Mouse (Mus musculus) spleen, adult 18-20 months (tissue): ENCODE measurements around the gene Slc27a5.

ENCODE experiments used
- DNase-seq, 2 experiments: peaks; one replicate each; pipeline ENCODE4 v3.0.0; 2022; ENCODE audit warnings: mixed read lengths in 2 of 2

The Slc27a5 gene

DNA sequence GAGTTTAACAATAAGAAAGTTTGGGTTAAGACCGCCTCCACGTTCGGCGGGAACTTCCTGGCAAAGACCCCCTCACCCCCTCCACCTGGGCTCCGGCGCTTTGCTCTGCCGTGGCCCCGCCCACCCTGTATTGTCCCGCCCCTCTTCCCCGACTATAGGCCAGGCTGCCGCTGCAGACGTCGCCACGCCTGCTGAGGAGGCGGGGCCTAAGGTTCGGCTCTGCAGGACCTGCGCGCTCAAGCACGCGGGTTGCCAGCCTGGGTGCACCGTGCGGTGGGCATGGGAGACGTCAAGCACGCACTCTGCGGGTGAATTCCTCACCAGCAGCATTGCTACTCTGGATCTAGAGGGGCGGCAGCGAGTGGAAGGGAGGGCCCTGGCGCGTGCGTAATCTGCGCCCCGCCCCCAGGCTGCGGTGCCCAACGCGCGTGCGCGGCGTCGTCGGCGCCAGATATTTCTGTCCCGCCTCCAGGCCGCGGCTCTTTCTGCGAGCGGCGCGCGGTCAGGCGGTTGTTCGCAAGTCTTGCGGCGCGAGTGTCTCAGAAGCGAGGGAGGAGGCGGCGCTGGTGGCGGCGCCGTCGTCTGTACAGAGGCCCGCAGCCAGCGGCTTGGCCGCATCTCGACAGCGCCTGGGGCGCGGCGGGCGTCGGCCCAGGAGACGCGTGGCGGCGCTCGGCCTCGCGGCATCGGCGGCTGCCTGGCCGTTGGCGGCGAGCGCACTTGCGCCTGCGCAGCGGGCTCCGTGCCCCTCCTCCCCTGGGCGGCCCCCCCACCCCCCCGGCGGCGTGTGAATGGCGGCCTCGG lies 26.1 kb upstream of the Slc27a5 start:
- peak; percentile 90 to 97 for DNase-seq

DNA sequence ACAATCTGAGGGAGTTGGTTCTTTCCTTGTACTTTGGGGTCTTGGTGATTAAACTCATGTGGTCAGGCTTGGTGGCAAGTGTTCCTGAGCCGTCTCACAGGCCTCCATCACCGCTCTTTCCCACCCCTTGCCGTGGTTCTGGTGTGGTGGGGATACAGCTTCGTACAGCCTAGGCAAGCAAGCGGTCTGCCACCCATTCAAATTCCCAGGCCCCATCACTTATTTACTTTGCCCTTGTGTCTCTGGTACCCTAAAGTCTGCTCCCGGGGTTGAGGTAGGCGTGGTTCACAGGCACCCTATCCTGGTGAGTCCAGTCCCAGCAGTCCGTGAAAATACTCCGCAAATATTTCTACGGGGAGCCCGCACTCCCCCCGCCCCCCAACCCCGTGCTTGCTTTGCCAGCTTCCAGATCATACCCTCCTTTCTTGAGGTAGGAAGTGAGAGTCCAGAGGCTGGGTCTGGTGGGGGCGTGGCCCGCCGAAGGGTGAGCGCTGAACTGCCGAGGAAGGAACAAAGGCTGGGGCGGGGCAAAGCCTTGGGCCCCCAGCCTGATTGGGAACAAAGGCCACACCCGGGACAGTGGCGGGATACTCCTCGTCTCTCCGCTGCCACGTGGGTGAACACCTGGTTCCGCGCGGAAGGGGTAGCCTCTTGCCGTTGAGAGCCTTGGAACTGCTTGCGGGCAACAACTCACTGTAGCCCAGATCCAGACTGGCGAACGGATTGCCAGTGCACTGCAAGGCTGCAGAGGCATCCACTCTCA lies 25.0 kb upstream of the Slc27a5 start:
- DNase-seq: peak; percentile 70 to 76

DNA sequence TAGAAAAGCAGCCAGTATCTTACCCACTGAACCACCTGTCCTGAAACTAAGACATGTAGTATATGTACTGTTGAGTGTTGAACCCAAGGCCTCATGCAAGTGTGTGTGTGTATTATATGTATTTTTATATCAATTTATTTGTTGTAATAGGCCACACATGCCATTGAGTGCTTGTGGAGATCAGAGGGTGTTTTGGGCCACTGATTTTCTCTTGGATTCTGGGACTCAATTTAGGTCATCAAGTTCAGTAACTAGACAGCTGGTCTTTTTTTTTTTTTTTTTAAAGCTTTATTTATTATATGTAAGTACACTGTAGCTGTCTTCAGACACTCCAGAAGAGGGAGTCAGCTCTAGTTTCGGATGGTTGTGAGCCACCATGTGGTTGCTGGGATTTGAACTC lies 17.2 kb upstream of the Slc27a5 start:
- DNase-seq: no peak

DNA sequence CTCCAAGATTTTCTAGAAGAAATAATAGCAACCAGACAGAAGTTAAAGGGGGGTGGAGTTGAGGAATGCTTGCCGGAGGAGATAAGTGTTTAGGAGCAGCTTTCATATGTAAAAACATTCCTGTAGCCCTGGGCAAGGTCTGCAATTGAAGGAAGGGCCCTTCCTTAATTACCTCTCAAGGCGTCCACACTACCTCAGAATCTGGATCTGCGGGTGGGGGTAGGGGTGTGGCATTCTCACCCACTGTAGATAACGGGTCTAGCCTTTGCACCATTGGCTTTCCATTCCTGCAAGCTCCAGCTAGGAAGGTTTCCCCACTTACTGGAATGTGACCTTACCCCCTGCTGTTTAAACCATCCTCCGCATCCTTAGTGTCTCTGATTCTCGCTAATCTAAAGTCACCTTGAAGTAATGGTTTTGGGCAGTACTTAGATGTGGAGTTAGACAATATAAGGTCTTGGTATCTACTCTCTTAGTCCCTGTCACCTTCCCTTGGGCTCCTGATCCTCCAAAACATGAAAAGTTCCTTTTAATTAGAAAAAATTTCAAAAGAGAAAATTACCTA lies 16.4 kb upstream of the Slc27a5 start:
- DNase-seq: no peak

DNA sequence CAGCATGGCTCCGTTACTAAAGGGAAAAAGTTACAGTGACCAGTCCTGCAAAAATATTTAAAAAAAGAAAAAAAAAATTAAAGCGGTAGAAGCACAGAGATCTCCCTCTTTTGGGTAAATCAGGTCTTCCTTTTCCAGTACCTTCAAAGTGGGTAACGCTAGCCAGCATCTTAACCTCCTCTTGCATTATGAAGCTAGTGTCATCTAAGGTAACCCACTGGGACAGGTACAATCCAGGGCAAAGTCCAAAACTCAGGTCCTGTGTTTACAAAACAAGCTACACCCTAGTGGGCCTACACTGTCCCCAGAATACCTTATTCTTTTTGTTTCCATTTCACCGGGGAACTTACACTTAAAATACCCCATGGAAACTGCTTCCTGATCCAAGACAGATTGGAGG lies 15.7 kb upstream of the Slc27a5 start:
- no peak for DNase-seq

DNA sequence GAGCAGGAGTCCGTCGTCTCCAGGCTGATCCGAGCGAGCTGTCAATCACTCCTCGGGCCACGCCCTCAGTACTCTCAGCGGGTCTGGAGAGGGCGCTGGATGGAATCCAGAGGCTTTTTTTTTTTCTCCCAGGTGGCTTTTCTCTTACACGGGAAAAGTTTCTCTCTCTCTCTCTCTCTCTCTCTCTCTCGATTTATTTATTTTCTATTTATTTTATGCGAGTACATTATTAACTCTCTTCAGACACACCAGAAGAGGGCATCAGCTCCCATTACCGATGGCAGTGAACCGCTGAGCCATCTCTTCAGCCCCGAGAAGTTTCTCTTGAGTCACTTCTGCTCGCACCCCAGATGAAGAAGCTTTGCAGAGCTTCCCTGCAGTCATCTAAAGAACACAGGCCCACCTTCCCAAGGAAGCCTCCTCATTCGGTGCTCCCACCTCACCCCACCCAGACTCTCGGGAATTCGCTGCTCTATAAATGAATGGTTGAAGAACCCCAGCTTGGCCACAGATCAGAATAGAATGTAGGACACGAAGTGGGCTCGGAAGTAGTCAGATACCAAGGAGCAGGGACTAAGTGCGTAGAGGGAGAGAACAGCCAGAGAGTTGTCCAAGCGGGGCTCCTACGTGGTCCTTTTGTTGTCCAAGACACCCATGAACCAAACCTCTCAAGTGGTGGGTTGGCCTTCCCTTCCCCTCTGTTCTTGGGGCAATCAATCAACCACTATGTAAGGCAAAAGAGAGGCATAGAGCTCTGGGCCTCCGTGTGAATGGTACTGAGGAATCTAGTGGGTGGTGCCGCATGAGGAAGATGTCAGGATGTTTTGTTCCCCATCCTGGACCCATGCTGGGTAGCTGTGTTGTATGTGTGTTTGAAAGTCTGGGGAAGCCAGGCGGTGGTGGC lies 12.3 kb upstream of the Slc27a5 start, which contains the start of gene Zbtb45:
Gene Zbtb45, minus strand, starts transcription at position 30 of the 904 bp plus-strand sequence.
- DNase-seq: no peak

DNA sequence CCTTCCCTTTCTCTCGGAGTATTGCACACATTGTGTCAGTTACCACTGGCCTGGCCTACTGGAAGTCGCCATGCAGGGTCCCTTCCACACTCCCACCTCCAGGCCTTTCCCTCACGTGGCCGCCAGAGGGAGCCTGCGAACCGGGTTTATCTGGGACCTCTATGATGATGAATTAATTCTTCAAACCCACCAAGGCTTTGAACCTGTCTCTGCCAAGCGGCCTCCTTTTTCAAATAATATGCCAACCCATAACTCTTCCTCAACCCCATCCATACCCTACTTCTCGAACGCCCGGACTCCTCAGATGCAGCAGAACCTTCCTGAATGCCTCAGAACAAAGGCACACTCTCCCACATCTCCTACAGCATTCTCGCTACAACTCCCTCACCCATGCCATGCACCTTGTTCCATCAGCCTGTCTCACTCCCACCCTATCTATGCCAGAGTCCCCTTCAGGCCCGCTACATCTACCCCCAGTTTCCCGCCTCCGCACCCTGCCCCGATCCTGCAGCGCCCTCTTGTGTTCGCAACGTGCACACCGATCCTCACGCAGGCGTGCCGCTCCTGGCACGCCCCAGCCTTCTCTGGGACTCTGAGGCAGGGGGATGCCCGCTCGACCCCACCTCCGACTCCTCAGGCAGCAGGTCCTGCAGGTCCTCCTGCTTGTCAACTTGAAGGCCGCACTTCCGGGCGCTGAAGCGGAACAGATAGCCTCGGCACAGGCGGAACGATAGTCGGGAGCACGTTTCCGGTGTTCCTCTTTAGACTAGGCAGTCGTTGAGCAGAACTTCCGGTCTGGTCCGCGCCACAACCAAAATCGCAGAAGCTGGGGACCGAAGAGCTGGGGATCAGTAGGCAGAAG lies 11.4 kb upstream of the Slc27a5 start:
- DNase-seq: peak; percentile 75 to 88

DNA sequence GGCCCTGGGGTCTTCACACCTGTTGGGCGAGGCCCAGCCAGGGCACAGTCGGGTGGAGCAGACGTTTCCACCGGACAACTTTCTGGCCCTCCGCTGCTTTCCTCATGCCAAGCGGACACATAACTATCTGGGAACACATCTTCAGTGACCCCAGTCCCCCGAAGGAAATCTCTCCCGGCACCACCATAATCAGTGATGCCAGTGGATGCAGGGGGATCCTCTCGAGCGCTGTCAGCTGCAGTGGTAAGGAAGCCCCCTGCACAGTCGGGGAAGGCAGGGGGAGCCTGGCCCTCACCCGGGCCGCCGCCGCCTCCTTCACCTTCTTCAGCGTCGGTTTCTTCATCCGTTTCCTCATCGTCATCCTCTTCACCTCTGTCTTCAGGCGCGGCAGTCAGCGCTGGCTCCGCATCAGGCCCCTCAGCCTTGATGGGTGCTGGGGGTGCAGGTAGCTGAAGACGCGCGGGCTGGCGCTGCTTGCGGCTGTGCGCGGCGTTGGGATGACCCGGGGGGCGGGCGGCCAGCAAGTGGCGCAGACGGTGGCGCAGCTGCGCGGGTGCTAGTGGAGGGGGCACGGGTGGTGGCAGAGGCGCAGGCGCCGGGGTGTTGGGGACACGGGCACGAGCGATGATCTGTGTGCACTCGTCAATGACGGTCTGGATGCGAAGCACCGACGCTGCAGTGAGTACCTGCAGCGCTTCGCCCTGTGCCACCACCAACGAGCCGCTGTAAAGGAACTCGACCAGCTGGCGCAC lies 9.5 kb upstream of the Slc27a5 start:
- no peak for DNase-seq

DNA sequence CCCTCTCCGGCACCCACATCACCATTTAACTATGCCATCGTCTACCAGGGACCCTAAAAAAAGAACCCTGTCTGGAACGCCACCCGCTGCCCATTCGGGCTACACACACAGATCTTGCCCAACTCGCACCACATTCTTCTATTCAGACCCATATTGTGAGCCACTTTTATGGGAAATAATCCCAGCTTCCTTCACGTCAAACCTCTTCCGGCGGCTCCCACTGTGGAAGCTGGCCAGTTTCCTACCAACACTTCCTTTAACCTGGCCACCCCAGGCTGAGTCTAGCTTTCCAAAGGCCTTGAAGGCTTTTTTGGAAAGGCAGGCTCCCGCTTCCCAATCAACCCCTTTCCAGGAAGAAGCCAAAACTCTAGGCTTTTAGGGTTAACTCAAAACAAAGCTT lies 8.5 kb upstream of the Slc27a5 start:
- DNase-seq: no peak

DNA sequence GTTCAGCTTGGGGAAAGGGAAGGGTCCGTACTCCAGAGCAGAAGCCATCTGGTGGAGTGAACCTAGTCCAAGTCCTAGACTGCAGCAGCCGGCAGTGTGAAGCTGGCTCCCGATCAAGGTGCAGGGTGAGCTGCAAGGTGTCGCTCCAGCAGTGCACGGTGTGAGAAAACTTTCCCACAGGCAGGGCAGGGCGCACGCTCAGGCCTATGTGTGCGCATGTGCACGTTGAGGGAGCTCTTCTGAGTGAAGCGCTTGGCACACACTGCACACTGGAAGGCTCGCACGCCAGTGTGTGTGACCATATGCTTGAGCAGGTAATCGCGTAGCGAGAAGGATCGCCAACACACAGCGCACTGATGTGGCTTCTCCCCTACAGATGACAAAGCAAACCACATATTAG lies 8.0 kb upstream of the Slc27a5 start:
- no peak for DNase-seq

DNA sequence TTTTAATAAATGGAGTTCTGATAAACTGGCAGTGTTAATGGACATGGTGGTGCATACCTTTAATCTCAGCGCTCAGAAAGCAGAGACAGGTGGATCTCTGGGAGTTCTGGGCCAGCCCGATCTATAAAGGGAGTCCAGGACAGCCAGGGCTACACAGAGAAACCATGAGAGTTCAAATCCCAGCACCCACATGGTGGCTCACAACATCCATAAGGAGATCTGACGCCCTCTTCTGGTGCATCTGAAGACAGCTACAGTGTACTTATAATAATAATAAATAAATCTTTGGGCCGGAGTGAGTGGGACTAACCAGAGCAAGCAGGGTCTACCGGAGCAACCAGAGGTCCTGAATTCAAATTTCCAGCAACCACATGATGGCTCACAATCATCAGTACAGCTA lies 5.4 kb upstream of the Slc27a5 start:
- DNase-seq: no peak

DNA sequence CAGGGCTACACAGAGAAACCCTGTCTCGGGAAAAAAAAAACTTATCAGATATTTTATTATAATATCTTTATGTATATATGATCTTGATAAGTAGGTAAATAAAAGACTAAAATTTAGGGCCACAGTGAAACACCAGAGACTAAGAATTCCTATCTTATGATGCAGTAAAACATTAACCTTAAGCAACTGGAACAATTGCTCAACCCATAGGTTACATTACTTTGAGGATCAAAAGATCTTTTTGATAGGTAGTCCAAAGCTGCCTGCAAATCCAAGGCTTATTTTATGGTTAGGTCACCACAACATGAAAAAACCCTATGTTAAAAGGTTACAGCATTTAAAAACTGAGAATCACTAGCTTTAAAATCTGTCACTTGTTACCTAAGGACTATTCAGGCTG lies 3.6 kb upstream of the Slc27a5 start:
- DNase-seq: no peak

DNA sequence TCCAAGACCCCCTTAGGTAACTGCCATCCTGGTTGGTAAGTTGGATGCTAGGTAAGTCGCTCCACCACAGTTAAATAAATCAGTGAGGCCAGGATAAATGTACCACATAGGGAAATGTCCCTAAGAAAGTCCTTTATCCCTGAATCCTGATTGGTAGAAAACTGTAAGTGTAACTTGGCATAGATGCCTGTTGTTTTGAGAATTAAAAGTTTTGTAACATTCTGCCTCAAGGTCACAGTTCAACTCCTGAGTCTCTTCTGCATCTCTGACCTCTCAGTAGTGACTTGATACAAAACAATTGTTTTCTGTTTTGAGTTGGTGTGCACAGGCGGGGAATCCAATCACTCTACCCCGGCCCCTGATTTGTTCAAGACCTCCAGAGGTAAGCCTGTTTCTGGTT lies 859 bp upstream of the Slc27a5 start, which contains the start of gene Trim28:
Gene Trim28, plus strand, starts transcription at position 264 of the 400 bp plus-strand sequence.
- DNase-seq: no peak

DNA sequence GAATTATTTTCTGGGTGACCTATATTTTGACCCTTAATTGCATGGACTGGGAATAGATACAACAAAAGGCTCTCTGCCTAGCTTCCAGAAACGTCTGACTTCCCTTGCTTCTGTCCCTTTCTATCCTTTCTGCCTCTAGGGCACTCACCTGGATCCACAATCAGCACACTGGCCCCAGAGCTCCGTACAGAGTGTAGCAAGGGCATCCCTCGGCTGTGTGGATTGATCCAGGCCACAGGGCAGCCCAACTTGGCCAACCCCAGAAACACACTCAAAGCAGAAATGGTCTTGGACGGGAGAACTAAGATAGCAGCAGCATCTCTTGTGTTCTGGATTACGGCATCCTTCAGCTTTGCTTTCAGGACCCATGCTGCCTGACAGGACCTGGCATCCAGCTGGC lies 762 bp downstream of the Slc27a5 start:
- DNase-seq: no peak

DNA sequence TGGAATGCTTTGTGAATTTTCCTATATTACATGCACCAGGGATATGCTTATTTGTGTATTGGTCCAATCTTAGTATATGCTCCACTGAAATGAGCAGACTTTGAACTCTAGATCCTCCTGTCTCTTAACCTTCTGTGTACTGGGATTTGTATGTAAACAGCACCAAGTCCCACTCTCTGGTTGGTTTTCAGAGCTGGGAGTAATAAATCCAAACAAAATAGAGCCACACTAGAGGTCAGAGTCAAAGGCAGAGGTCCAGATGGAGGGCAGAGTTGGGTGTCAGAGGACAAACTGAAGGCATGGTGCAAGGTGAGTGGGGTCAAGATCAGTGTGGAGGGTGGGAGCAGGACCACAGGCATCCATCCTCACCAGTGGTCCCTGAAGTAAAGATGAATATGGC lies 2.1 kb downstream of the Slc27a5 start:
- no peak for DNase-seq

DNA sequence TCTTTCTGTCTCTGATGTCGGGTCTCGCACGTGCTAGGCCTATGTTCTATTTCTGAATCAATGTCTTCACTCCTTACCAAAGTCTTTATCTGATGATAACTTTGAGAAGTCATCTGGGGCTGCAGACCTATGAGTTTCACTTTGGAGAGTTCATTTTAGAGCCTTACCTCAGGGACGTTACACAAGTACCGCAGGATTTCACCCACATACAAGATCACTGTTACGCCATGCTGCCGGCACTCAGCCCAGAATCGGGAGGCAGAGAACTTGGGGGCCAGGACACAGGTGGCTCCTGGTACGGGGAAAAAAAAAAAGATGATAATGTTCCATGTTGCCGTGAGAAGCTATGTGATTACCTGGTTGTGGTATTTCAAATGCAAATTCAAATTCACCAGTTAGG lies 4.8 kb downstream of the Slc27a5 start:
- DNase-seq: no peak

DNA sequence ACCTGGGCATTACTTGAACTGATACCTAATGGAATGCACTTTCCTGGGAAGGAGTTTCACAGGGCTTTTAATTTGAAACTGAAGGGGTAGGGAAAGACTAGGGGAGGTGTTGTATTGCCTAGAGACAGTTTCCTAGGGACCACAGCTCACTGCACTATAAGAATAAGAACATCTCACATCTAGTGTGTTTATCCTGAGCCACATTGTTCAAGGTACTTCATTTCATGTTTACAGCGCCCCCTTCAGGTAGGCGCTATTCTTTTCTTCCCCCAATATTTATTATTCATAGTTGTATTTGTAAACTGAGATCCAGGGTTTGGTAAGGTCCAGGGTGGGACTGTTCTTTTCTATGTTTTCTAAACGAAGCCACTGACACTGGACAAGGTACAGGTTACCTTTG lies 5.8 kb downstream of the Slc27a5 start:
- peak in 1 of 2 experiments; percentile 39 for DNase-seq

DNA sequence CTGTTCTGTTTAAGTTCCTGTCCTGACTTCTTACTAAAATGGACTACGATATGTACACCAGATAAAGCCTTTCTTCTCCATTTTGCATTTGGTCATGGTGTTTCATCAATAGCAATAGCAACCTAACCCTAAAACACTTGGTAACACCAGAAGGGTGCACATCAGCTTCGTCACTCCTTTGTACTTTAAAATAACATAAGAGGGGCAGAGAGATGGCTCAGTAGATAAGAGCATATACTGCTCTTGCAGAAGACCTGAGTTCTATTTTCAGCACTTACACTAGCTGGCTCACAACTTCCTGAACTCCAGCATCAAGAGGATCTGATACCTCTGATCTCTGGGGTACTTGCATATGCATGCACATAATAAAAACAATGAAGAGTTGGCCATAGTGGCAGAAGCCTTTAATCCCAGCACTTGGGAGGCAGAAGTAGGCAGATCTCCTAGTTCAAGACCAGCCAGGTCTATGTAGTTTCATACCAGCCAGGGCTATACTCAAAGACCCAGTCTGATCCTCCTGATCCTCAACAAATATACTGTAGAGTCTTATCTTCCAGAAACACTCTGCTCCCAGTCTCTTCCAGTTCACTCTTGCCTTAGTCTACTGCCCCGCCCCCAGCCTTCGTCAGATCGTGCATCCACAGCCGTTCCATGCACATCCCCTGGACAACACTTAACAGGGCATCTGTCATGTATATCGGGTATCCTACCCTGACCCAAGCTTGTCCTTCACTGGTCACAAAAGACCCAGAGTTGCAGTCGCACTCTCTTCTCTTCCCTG lies 10.4 kb downstream of the Slc27a5 start:
- no peak for DNase-seq

DNA sequence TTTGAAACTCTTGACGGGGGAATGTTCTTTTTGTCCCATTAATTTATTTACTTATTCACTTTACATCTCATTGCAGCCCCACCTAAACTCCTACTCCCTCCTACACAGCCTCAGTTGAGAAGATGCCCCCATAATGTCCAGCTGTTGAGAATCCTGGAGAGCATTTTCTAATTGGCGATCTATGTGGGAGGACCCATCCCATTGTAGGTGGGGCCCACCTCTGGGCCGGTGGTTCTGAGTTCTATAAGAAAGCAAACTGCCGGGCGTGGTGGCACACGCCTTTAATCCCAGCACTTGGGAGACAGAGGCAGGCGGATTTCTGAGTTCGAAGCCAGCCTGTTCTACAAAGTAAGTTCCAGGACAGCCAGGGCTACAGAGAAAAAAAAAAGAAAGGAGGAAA lies 11.1 kb downstream of the Slc27a5 start:
- DNase-seq: no peak

DNA sequence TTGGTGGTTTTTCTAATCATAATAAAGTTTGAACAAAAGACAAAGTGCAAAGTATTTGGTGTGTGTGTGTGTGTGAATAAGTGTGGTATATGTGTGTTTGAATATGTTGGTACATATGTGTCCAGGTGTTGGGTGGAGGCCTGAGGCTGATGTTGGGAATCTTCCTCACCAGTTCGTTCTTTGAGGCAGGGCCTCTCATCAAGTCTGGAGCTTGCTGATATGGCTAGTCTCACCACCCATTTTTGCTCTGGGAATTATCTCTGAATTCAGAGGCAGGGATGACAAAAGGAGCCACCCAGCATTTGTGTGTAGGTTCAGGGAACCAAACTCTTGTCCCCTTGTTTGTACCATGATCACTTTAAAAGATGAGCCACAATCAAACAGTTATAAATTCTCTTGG lies 12.3 kb downstream of the Slc27a5 start:
- no peak for DNase-seq
